Mouse (Mus musculus): Measurements from ENCODE around the gene Iqcc. TPM values are rescaled to one million over a fixed set of nuclear protein-coding genes. Genes with fewer than 3 reads are reported as not detected.
A peak's percentile ranks its signal among the peaks of the same experiment; 100 is the strongest.

The Iqcc gene
- polyA plus RNA-seq, 1 experiment from 2014 or later: 25.8 TPM

DNA sequence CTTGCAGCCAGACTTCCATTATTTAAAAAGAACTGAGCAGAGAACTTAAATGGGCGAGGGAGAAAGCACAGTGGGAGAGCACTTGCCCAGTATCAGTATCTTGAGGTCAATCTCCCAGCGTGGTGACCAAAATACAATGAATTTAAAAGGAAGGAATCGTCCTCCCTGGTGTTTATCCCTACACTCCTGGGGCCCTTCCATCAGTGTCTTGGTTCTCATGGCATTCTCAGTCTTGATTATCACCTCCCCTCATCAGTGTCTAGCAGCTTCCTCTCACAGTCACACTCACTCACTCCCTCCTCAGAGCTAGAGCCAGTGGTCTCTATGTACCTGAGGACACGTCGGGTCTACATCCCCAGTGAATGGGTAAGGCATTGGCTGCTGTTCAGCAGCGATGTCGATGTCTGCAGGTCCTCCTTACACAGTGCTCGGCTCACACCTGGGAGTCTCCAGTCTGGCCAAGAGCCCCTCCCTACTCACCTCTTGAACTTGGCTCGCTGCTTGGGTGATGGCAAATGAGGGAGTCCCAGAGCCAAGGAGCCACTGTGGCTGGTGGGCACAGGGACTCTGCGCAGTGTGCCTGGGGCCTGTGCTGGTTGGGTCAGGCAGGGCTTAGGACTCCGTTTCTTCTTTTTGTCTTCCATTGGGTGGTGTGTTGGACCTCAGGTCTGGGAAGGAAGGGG is 3.4 kb upstream of the Iqcc start:
- no peak for TF ChIP-seq CTCF (IDR thresholded peaks at IDR 0.05; ENCODE audit: low read depth)
- H3K27ac ChIP-seq (ENCODE audit: low read depth): no peak overlapping the region
- peaks cover 18% of the 10 kb centered on the region; the same call in 1 of the 2 replicates for H3K4me1 ChIP-seq (ENCODE audit: insufficient read depth)

DNA sequence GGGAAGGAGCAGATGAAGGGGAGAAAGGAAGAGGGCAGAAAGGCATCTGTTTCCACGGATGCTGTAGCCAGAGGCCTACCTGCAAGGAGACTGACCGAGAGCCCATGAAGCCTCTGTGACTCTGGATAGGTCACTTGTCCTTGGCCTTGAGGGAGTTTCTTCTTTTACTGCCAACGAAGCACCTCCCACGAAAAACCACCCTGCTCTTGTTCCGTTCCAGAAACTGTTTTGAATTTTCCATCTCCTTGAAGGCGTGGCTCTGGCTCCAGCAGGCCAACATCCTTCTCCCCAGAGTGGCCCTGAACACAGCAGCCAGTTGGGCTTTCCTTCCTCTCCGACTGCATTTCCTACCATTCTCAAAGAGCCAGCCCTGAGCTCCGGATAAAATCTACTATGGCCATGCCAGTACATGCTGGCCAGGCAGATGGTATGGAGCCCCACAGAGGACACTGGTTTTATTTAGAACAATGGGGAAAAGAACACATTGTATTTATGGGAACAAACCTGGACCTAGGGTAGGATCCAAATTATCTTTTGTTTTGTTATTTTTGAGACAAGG is 2.5 kb upstream of the Iqcc start:
- no peak overlapping the region for H3K4me2 ChIP-seq
- peaks cover 18% of the 10 kb centered on the region; the same call in 1 of the 2 replicates for H3K4me1 ChIP-seq (ENCODE audit: insufficient read depth)
- peak; percentile 21 for DNase-seq
- H3K9me3 ChIP-seq (ENCODE audit: low read depth, low read length): no peaks in the 10 kb centered on the region
- WGBS: 79% methylated on average over 8 of the region's 8 CpGs
- H3K9ac ChIP-seq: no peak overlapping the region
- no peak overlapping the region for H3K27ac ChIP-seq (ENCODE audit: low read depth)
- TF ChIP-seq CTCF (IDR thresholded peaks at IDR 0.05; ENCODE audit: low read depth): no peak
- H3K27me3 ChIP-seq (ENCODE audit: insufficient read depth, low read length): no peaks in the 10 kb centered on the region
- ATAC-seq (ENCODE audit: insufficient read depth): no peak
- peaks cover 19% of the 10 kb centered on the region for H3K36me3 ChIP-seq (ENCODE audit: insufficient read depth)
- H3K4me3 ChIP-seq (ENCODE audit: low read depth, low read length): no peak overlapping the region

More for the DNA sequence above, 3.4 kb upstream of the Iqcc start:
- peaks cover 19% of the 10 kb centered on the region for H3K36me3 ChIP-seq (ENCODE audit: insufficient read depth)
- H3K9me3 ChIP-seq (ENCODE audit: low read depth, low read length): no peaks in the 10 kb centered on the region
- H3K27me3 ChIP-seq (ENCODE audit: insufficient read depth, low read length): no peaks in the 10 kb centered on the region
- no peak for ATAC-seq (ENCODE audit: insufficient read depth)
- WGBS: 76% methylated on average over 11 of the region's 11 CpGs
- peak overlapping the region; percentile 52; the same call in 1 of the 2 replicates for H3K4me3 ChIP-seq (ENCODE audit: low read depth, low read length)
- no peak for DNase-seq
- H3K9ac ChIP-seq: peak overlapping the region; percentile 68
- H3K4me2 ChIP-seq: peak overlapping the region; percentile 65

DNA sequence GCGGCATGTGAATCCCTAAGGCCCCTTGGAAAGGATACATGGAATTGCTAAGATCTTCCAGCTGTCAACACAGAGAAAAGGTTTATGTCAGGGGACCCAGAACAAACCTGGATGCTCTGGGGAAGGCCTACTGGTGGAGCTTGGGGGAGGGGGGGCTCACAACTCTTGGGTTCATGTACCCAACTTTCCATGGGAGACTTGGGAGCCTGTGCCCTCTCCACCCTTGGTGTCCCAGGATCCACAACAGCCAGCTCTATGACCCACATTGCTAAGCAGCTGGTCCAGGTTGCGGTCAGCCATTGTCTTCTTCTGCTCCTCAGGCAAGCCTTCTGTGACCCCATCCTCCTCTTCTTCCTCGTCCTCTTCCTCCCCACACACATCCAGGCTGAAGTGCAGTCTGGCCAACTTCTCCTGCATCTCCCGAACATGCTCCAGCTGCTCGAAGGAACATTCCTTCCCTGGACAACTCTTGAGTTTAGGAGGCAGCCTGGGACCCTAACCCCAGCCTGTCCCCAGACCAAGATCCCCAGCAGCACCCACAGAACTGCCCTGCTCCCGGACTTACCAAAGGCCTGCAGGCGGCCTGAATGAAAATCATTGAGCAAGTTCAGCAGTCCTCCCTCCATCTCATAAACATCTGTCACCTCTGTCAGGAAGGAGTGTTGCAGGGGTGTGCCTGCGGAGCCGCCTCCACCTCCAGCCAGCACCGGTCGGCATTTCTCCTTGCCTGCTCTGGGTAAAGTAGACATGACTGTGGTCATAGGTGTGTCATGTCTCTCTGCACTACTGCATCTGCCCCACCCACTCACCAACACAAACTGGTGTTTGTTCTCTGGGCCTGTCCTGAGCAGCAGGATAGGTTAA is 1.8 kb upstream of the Iqcc start:
- no peak overlapping the region for H3K4me2 ChIP-seq
- H3K9ac ChIP-seq: no peak overlapping the region
- WGBS: 80% methylated on average over 11 of the region's 11 CpGs
- H3K4me1 ChIP-seq (ENCODE audit: insufficient read depth): peaks cover 18% of the 10 kb centered on the region; the same call in 1 of the 2 replicates
- peaks cover 18% of the 10 kb centered on the region for H3K36me3 ChIP-seq (ENCODE audit: insufficient read depth)
- ATAC-seq (ENCODE audit: insufficient read depth) (no peak), DNase-seq (no peak)
- H3K27ac ChIP-seq (ENCODE audit: low read depth): no peak overlapping the region
- no peak for TF ChIP-seq CTCF (IDR thresholded peaks at IDR 0.05; ENCODE audit: low read depth)
- no peaks in the 10 kb centered on the region for H3K27me3 ChIP-seq (ENCODE audit: insufficient read depth, low read length)
- no peak overlapping the region for H3K4me3 ChIP-seq (ENCODE audit: low read depth, low read length)
- no peaks in the 10 kb centered on the region for H3K9me3 ChIP-seq (ENCODE audit: low read depth, low read length)

DNA sequence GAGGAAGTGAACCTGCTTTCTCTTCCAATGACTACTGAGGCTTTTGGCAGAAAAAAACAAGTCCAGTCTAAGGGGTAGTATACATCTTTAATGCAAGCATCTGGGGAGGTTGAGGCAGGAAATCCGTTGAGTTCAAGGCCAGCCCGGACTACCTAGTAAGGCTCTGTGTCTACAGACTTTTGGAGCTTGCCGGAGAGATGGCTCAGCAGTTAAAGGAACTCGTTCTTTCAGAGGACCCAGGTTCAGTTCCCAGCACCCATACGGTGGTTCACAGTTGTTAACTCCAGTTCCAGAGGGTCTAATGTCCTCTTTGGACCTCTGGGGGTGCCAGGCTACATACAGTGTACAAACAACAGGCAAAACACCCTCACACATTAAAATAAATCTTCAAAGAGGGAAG is 868 bp downstream of the Iqcc start:
- ATAC-seq (ENCODE audit: insufficient read depth): no peak
- Histone ChIP-seq H3K4me3 (ENCODE audit: low read depth, low read length) (peak overlapping the region; percentile 74), H3K27ac (ENCODE audit: low read depth) (0 out of 2 replicates have a peak overlapping the region, but pooled peaks have one; percentile 82), H3K27me3 (ENCODE audit: insufficient read depth, low read length) (no peaks in the 10 kb centered on the region), H3K9ac (peak overlapping the region; percentile 82), H3K4me1 (ENCODE audit: insufficient read depth) (peaks cover 10% of the 10 kb centered on the region; the same call in 1 of the 2 replicates), H3K36me3 (ENCODE audit: insufficient read depth) (peaks cover 17% of the 10 kb centered on the region), H3K9me3 (ENCODE audit: low read depth, low read length) (no peaks in the 10 kb centered on the region), H3K4me2 (peak overlapping the region; percentile 87)
- no peak for DNase-seq
- WGBS: 95% methylated on average over 5 of the region's 5 CpGs
- no peak for TF ChIP-seq CTCF (IDR thresholded peaks at IDR 0.05; ENCODE audit: low read depth)

GRCm38 (mm10) chr4:129617121-129617641 is 1.7 kb downstream of the Iqcc start:
- no peak overlapping the region for H3K27ac ChIP-seq (ENCODE audit: low read depth)
- H3K4me2 ChIP-seq: no peak overlapping the region
- H3K9ac ChIP-seq: no peak overlapping the region
- H3K4me1 ChIP-seq (ENCODE audit: insufficient read depth): 0 out of 2 replicates have a peak, but pooled peaks cover 5% of the 10 kb centered on the region
- no peak overlapping the region for H3K4me3 ChIP-seq (ENCODE audit: low read depth, low read length)
- H3K27me3 ChIP-seq (ENCODE audit: insufficient read depth, low read length): no peaks in the 10 kb centered on the region
- TF ChIP-seq CTCF (IDR thresholded peaks at IDR 0.05; ENCODE audit: low read depth): no peak
- no peaks in the 10 kb centered on the region for H3K9me3 ChIP-seq (ENCODE audit: low read depth, low read length)
- peaks cover 17% of the 10 kb centered on the region for H3K36me3 ChIP-seq (ENCODE audit: insufficient read depth)
- DNase-seq (no peak), ATAC-seq (ENCODE audit: insufficient read depth) (no peak)
- 92% methylated on average over 7 of the region's 7 CpGs for WGBS

- no peaks in the 10 kb centered on the region for H3K9me3 ChIP-seq (ENCODE audit: low read depth, low read length)
- H3K27me3 ChIP-seq (ENCODE audit: insufficient read depth, low read length): no peaks in the 10 kb centered on the region
- TF ChIP-seq CTCF (IDR thresholded peaks at IDR 0.05; ENCODE audit: low read depth): no peak
- DNase-seq: no peak
- WGBS: 90% methylated on average over 3 of the region's 3 CpGs
- 0 out of 2 replicates have a peak, but pooled peaks cover 5% of the 10 kb centered on the region for H3K4me1 ChIP-seq (ENCODE audit: insufficient read depth)
- H3K9ac ChIP-seq: no peak overlapping the region
- H3K36me3 ChIP-seq (ENCODE audit: insufficient read depth): peaks cover 17% of the 10 kb centered on the region
- no peak overlapping the region for H3K4me2 ChIP-seq
- ATAC-seq (ENCODE audit: insufficient read depth): no peak
- H3K4me3 ChIP-seq (ENCODE audit: low read depth, low read length): no peak overlapping the region
- H3K27ac ChIP-seq (ENCODE audit: low read depth): no peak overlapping the region
Observed at GRCm38 (mm10) chr4:129616631-129617030, 2.3 kb downstream of the Iqcc start.

All from lung, embryonic 14.5 days (tissue).